Mouse (Mus musculus): Measurements from ENCODE around the gene Dbi.

Dbi gene

DNA sequence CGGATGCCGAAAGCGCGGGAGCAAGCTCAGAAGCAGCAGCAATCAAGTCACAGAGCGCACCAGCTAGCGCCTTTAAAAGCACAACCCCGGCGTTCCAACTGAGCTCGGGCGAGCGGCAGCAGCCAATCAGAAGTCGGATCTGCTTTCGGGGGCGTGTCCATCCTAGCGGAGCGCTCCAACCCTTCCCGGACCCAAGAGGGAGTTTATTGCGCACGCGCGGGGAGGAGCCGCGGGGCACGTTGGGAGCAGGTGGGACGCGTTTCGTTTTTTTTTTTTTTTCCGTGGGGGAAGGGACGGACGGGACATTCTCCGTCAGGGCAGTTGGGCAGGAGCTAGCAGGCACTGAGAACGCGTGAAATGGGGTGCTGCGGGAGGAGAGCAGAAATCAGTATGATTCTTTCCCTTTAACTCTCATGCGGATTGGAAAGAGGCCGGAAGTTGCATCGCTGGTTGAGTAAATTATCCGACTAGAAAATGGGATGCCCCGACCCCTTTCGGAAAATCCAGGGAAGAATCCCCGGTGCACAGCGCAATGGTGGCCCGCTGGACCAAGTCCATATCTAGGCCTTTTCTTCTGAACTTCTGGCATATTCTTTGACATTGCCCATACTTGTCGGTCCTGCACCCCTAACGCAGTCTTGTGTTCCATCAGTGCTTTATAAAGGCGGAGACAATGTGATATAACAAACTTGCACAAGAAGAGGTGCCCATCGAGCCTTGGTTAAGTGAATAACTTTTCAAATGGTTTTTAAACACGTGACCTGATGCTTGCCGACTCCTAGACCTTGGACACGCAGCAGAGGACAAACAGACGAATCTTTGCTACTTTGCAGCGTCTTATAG is at the start of gene Dbi, which contains the start of gene 3110009E18Rik:
Gene Dbi, minus strand, starts transcription at position 110 of the 843 bp plus-strand sequence.
Gene 3110009E18Rik, plus strand, starts transcription at position 219 of the 843 bp plus-strand sequence.
- DNase-seq, result peak; percentile 99

DNA sequence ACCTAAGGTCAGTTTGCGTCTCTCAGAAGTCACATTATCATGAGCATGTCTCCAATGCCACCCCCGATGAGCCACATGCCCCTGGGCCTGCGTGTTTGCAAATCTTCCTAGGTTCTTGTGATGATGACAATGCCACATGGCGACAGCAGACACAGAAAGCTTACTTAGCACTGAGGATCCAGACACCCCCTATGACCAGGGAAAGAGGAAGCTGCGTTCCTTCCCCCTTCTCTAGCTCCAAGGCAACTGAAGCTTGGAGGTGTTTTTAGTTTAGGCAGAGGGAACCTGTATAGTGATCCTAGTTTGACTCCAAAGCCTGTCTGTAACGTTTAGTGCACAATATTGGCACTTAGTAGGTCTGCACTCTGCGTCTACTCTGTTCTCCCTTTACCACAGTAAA is 49.4 kb upstream of the Dbi start:
- DNase-seq, result no peak

GRCm38 (mm10) chr1:120168674-120169073 is 47.8 kb upstream of the Dbi start:
- DNase-seq, result no peak

DNA sequence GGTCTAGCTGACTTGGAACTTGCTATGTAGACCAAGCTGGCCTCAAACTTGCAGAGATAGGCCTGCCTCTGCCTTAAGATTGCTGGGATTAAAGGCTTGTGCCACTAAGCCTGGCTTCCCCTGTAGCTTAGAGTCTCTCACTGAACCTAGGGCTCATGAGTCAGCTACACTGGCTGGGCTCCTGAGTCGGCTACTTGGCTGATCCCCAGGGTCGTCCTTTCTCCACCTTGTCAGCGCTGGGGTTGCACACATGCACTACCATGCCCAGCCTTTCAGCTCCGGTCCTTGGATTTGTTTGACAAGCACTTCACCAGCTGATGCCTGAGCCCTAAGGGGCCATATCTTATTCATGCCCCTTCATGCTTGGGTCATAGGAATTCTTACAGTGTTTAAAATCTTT is 47.1 kb upstream of the Dbi start:
- no peak for DNase-seq

DNA sequence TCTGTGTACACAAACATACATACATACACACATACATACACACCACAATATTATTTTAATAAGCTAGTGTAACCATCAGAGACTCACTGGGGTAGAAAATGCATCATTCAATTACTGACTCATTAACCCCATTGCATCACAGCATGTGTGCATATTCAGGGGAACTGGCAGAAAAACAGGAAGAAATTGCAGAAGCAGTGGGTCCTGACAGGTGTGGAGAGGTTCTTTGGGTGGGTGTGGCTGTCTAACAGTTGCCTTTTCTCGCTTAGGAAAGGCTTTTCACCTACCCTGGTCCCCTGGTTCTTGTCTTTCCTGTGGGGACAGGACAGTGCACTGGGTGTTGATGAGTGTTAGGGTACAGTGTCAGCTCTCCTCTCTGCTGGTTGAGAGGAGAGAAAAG is 41.7 kb upstream of the Dbi start:
- no peak for DNase-seq

DNA sequence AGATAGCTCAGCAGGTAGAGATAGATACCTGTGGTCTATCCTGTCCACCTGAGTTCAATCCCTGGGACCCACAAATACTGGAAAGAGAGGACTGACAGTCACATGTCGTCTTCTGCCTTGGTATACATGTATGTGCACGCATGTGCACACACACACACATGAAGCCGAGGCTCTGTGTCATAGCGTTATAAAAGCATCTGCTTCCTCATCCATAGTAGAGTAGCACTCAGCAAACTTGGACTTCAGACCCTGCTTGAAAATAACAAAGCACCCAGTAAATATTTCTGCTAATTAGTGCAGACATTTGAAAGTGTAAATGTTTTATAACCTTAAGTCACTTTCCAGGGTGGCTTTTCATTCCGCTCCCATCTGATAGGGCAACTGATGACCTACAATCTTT is 40.6 kb upstream of the Dbi start:
- no peak for DNase-seq

DNA sequence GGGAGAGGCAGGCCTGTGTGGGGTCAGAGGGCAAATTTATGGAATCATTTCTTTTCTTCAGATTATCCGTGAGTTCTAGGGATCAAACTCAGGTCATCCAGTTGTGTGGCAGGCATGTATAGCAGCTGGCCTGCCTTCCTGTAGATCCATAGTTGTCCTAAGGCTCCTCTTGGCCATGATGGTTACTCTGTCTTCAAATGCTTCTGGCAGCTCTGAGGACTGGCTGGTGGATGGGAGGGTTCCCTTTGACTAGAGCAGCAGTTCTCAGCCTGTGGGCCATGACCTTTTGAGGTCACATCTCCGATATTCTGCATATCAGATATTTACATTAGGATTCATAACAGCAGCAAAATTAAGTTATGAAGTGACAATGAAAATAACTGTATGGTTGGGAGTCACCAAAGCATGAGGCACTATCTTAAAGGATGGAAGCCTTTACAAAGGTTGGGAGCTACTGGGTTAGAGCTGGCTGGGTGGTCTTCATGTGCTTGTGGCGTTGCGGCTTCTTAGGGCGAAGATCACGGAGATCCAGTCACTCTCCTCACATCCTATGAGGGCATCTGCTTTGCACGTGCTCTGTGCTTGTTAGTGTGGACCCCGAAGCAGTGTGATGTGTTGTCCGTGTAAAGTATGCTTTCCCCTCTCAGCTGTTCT is 37.7 kb upstream of the Dbi start:
- DNase-seq, result no peak

DNA sequence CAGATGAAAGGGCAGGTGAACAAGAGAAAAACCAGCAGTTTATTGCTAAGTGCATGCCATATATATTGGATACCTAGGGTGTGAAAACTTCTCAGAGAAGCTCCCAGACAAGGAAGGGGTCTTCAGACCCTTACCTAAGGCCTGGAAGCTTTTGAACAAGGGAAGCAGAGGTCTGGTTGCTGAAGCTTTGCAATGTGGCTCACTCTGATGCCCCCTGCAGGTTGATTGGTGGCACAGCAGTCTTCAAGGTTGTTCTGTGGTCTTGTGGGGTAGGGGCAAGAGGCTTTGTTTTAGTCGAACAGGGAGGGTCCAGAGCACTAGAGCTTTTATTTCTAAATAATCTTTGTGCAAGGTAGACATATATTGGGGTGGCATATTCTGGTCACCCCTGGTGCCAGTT is 34.4 kb upstream of the Dbi start:
- DNase-seq, result peak; percentile 35

- peak; percentile 26 for DNase-seq
Observed at GRCm38 (mm10) chr1:120154232-120154631, 33.4 kb upstream of the Dbi start.

- DNase-seq, result no peak
Observed at GRCm38 (mm10) chr1:120146994-120147393, 26.1 kb upstream of the Dbi start.

DNA sequence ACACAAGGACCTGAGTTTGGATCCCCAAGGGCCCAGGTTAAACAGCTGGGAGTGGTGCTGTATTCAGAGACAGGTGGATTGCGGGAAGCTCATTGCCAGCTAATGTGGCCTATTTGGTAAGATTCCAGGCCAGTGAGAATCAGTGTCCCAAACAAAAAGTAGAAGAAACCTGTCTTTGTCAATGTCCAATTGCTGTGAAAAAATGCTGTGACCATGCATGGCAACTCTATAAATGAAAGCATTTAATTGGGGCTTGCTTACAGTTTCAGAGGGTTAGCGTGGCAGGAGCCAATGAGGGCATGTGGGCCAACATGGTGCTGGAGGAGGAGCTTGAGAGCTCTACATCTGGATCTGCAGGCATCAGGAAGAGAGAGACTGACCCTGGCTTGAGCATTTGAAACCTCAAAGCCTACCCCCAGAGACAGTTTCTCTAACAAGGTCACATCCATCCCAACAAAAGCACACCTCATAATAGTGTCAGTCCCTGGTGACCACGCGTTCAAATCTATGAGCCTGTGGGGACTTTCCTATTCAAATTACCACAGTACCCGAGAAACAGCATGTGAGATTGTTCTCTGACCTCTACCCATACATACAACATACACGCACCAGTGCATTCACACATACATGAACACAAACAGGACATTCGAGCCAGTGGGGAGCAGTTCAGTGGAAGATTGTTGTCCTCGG is 24.8 kb upstream of the Dbi start:
- DNase-seq, result no peak

- DNase-seq, result peak; percentile 84
Observed at GRCm38 (mm10) chr1:120142551-120142950, 21.7 kb upstream of the Dbi start.

DNA sequence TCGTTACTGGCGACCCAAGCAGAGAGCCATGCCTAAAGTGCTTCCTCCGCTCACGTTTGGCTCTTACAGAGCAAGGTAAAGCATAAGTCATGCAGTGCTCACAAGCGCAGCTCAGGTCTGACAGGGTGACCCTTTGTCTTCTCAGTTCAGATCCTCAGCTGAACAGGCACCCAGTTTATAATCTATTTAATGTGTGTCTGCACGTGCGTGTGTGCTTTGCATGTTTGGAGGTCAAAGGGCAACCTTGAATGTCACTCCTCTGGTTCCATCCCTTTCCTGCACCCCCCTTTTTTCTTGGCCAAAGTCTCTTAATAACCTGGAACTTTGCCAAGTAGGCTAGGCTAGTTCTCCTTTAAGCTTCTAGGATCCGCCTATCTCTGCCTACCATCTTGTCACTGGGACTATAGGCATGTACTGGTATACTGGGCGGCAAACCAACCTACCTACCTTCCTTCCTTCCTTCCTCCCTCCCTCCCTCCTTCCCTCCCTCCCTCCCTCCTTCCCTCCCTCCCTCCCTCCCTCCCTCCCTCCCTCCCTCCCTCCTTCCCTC is 19.3 kb upstream of the Dbi start:
- no peak for DNase-seq

DNA sequence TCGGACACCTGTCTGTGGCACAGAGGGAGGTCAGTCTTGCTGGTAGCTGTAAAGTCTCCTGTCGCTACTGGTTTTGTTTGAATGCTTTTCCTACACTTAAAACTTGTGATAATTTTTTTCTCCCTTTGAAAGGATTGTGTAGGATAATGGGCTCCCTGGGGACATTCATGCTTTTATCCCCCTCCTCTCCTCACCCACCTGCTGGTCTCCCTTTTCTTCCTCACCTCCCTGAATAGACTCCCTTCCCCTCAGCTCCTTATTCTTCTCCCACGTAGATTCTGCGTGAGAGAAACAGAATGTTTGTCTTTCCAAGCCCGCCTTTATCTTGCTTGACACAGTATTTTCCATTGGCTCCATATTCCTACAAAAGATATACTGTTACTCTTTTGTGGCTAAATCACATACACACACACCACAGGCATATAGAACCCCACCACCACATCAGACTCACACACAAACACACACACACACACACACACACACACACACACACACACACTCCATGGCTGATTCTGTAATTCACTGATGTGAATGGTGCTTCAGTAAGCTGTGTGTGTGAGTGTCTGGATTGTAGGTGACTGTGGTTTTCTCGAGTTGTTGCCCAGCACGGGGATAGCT is 18.2 kb upstream of the Dbi start:
- no peak for DNase-seq

DNA sequence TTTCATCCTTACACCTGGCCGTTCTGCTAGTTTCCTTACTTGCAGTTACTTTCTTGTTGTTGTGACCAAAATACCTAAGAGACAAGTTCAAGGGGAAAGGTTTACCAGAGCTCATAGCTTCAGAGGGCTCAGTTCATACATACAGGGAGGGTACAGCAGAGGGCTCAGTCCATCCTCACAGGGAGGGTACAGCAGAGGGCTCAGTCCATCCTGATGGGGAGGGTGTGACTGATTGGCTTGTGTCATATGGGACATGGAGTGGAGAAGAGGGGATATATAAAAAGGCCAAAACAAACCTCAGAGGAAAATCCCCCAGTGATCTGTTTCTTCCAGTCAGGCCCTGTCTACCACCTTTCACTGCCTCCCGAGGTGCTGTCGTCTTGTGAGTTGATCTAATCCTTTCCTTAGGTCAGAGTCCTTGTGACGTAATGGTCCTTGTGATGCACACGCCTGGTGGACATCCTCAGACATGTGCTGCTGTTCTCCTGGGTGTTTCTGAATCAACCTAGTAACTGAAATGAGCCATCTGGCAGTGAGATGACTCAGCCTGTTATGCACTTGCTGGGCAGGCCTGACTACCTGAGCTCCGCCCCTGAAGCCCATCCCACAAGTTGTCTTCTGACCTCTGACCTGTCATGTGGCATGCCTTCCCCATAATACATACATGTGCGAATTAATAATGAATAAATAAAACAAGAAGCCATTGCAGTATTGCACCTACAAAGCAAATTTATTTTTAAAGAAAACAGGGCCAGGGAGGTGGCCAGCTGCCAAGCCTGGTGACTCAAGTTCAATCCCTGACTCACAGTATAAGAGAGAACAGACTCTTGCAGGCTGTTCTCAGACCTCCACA is 15.3 kb upstream of the Dbi start:
- DNase-seq, result no peak

DNA sequence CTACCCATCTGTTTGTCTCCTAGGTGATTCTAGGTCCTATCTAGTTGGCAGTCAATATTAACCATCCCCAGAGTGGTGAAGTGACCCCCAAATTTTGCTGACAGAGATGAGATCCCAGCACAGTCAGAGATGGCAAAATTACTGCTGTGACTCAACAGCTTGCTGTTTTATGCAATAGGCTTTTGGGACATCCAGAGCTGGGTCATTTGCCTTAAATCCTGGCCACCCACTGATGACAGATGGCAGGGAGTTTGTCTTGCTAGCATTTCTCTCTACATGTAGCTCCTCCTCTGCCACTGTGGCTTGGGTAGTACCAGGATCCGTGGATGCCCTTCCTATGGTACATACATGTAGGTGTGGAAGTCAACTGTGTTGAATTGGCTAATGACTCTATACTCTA is 11.5 kb upstream of the Dbi start:
- no peak for DNase-seq

- no peak for DNase-seq
Observed at GRCm38 (mm10) chr1:120126318-120126717, 5.4 kb upstream of the Dbi start.

DNA sequence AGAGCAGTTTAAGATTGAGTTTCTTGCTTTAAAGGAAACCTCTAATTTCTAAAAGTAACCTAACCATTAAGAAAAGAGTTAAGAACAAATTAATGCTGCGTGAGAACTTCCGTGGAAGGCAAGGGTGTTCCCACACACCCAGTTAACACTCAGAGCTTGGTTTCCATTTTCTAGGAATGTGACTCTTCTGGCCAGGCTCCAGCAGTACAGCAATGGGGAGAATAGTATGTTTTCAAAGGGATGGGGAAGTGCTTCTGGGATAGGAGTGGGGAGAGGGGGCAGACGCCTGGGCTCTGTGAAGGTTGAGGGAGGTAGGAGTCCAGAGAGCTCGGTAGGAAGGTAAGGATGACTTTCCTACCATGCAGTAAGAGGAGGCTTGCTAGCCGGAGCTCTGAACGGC is 4.6 kb upstream of the Dbi start:
- DNase-seq, result no peak

DNA sequence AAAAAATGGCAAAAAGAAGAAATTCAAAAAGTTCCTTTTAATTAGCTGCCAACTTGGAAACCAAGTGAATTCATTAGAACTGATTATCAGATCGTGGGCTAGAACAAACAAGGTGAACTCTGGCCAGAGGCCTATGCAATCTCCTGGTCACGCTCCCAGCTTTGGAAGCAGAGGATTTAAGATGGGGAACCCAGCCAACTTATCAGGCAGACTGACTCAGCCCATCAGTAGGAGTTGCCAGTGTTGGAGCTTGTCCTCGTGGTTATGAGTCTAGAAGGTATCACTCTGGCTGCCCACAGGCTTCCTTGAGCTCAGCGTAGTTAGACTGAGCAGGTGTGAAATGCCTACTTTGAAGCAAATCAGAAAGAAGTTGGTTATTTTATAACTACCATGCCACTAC is 4.0 kb upstream of the Dbi start:
- no peak for DNase-seq

DNA sequence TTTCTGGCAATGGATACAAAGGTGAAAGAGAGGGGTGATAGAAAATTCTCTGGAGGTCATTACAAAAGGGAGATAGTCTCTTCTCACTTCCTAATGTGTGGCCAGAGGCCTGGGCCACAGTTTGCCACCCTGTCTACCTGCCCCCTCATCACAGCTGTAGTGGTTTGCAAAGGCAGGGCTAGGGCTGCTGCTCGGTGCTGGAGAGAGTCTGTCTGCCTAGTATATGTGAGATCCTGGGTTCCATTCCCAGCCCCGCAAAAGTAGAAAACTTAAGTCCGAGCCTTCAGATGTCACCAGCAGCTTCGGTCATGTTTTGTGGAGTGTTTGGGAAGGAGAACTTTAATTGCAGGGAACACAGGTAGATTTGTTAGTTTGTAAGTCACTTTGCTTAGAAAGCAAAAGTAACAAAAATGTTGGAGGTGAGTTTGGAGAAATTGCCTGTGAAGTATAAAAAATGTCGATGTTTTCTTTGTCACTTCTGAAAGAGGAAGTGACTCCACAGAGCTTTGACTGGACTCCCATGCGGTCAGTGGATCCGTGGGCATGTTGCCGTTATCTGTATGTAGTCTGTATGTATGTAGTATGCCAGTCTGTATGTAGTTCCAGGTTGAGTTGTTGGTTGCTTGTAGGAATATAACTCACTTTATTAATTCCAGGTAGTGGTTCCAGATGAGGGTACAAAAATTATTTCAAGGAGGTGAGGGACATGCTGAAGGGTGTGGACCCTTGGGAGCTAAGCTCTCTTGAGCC is 1.9 kb upstream of the Dbi start:
- no peak for DNase-seq

DNA sequence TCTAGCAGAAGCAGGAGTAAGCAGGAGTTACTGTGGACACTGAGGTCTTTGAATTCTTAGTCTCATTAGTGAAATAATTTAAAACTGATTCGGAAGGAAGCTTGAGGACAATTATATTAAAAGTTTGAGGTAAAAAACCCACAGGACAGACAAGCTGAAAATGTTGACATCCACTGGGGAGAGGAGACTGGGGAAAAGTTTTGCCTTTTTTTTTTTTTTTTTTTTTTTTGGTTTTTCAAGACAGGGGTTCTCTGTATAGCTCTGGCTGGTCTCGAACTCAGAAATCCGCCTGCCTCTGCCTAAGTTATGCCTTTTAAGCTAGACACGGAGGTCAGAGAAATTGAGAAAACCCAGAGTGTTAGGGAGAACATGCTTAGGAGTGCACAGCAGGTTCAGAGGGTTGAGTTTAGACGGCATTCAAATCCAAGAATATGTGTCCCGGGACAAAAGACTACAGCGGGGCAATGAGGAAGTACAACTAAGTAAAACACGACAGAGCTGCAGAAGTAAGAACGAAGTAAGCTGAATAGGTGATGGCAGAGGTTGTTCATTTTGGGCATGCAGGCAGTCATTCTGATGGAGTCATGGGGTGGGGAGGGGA is 1.2 kb upstream of the Dbi start:
- no peak for DNase-seq

Measured in cerebellum, adult 9-10 months (tissue).